Mouse (Mus musculus) myocyte (in vitro differentiated cells): ENCODE measurements around the gene Pimreg. TPM values are rescaled to one million over a fixed set of nuclear protein-coding genes. Genes with fewer than 3 reads are reported as not detected.

ENCODE experiments used
- H3K27me3 ChIP-seq: one replicate; pipeline ENCODE4 v1.6.1; 2011; ENCODE audit not compliant: control insufficient read depth, insufficient read depth, insufficient read length
- H3K36me3 ChIP-seq: one replicate; pipeline ENCODE4 v1.6.1; 2011; ENCODE audit not compliant: control insufficient read depth, insufficient read depth
- H3K4me2 ChIP-seq: one replicate; pipeline ENCODE4 v1.6.1; 2011; ENCODE audit warnings: low read depth, control low read depth
- H3K4me3 ChIP-seq: one replicate; pipeline ENCODE4 v1.5.1; 2011; ENCODE audit warnings: mild to moderate bottlenecking, control low read depth, moderate library complexity
- H3K79me2 ChIP-seq: one replicate; pipeline ENCODE4 v1.6.1; 2011; ENCODE audit not compliant: control insufficient read depth, insufficient read depth
- H3ac ChIP-seq: one replicate; pipeline ENCODE4 v1.6.1; 2011; ENCODE audit not compliant: control insufficient read depth, insufficient read length
- CEBPB ChIP-seq: IDR thresholded peaks from 2 replicates; pipeline ENCODE4 v1.6.1; 2011; ENCODE audit warnings: mild to moderate bottlenecking, moderate library complexity; ENCODE audit not compliant: poor library complexity, insufficient read depth, severe bottlenecking
- E2F4 ChIP-seq: IDR thresholded peaks from one replicate; pipeline ENCODE4 v1.6.1; 2011; ENCODE audit warnings: mild to moderate bottlenecking, control low read depth, moderate library complexity; ENCODE audit not compliant: insufficient read depth
- MAX ChIP-seq: IDR thresholded peaks from one replicate; pipeline ENCODE4 v1.6.1; 2011; ENCODE audit warnings: low read depth, mild to moderate bottlenecking, control low read depth
- MYOD1 ChIP-seq, 3 experiments: IDR thresholded peaks; one replicate each; pipeline ENCODE4 v1.6.1; 2011; ENCODE audit warnings: control low read depth in 2 of 3, low read depth in 2 of 3, mild to moderate bottlenecking in 2 of 3, moderate library complexity in 1 of 3; ENCODE audit not compliant: insufficient read length in 2 of 3, control insufficient read depth in 1 of 3
- MYOG ChIP-seq, 3 experiments: IDR thresholded peaks; one replicate each; pipeline ENCODE4 v1.6.1; 2011; ENCODE audit warnings: control low read depth in 2 of 3, low read depth in 2 of 3, mild to moderate bottlenecking in 2 of 3; ENCODE audit not compliant: insufficient read length in 2 of 3, control insufficient read depth in 1 of 3, insufficient read depth in 1 of 3
- POLR2A ChIP-seq: IDR thresholded peaks from one replicate; pipeline ENCODE4 v1.6.1; 2011; ENCODE audit warnings: low read depth, mild to moderate bottlenecking, control low read depth, moderate library complexity; ENCODE audit not compliant: insufficient read length
- POLR2AphosphoS2 ChIP-seq: IDR thresholded peaks from one replicate; pipeline ENCODE4 v1.6.1; 2011; ENCODE audit warnings: low read depth, control low read depth; ENCODE audit not compliant: insufficient read length
- REST ChIP-seq: IDR thresholded peaks from one replicate; pipeline ENCODE4 v1.6.1; 2011; ENCODE audit warnings: mild to moderate bottlenecking, control low read depth, moderate library complexity; ENCODE audit not compliant: insufficient read depth, insufficient read length
- SRF ChIP-seq: IDR thresholded peaks from one replicate; pipeline ENCODE4 v1.6.1; 2011; ENCODE audit warnings: low read depth; ENCODE audit not compliant: control insufficient read depth, insufficient read length
- TCF12 ChIP-seq: IDR thresholded peaks from one replicate; pipeline ENCODE4 v1.6.1; 2011; ENCODE audit warnings: mild to moderate bottlenecking, control low read depth; ENCODE audit not compliant: poor library complexity, insufficient read depth, severe bottlenecking
- TCF3 ChIP-seq: IDR thresholded peaks from one replicate; pipeline ENCODE4 v1.6.1; 2011; ENCODE audit warnings: low read depth, control low read depth; ENCODE audit not compliant: insufficient read length
- USF1 ChIP-seq: IDR thresholded peaks from one replicate; pipeline ENCODE4 v1.6.1; 2011; ENCODE audit warnings: low read depth, mild to moderate bottlenecking, control low read depth, moderate library complexity
- polyA plus RNA-seq: library from polyadenylated mRNA; unstranded; fragments of >200 nt; fragmentation: generic; extraction: Trizol; gene quantifications from one replicate; pipeline ENCODE4 v1.2.1, GENCODE M21; 2012; ENCODE audit warnings: missing spikeins

Pimreg gene
- polyA plus RNA-seq, 1 experiment, result 77.9 TPM

- Histone ChIP-seq H3K4me2 (no peak overlapping the region), H3K4me3 (no peak overlapping the region), H3K27me3 (no peaks in the 10 kb centered on the region), H3K36me3 (no peaks in the 10 kb centered on the region), H3K79me2 (no peaks in the 10 kb centered on the region), H3ac (no peak overlapping the region)
- no peak for TF ChIP-seq MYOG (IDR thresholded peaks at IDR 0.05; ENCODE audit: control insufficient read depth in 1 of 3, insufficient read depth in 1 of 3, insufficient read length in 2 of 3, low read depth in 2 of 3)
Measured at GRCm38 (mm10) chr11:72078647-72079046, 36.8 kb downstream of the Pimreg start.

- no peaks in the 10 kb centered on the region for H3K36me3 ChIP-seq
- TF ChIP-seq E2F4 (no peak), TCF3 (no peak), MYOD1 (IDR thresholded peaks at IDR 0.05; ENCODE audit: control insufficient read depth in 1 of 3, insufficient read length in 2 of 3, low read depth in 2 of 3) (no peak)
- H3K79me2 ChIP-seq, result no peaks in the 10 kb centered on the region
- H3K4me2 ChIP-seq, result no peak overlapping the region
- no peaks in the 10 kb centered on the region for H3K27me3 ChIP-seq
- H3K4me3 ChIP-seq, result no peak overlapping the region
- H3ac ChIP-seq, result no peak overlapping the region
Measured at GRCm38 (mm10) chr11:72080461-72080860, 38.6 kb downstream of the Pimreg start.

GRCm38 (mm10) chr11:72082601-72083000 is 40.8 kb downstream of the Pimreg start:
- Histone ChIP-seq H3ac (no peak overlapping the region), H3K27me3 (no peaks in the 10 kb centered on the region), H3K79me2 (no peaks in the 10 kb centered on the region), H3K36me3 (no peaks in the 10 kb centered on the region), H3K4me2 (no peak overlapping the region), H3K4me3 (no peak overlapping the region)
- TF ChIP-seq E2F4 (no peak), CEBPB (no peak), MYOD1 (IDR thresholded peaks at IDR 0.05; ENCODE audit: control insufficient read depth in 1 of 3, insufficient read length in 2 of 3, low read depth in 2 of 3) (no peak), POLR2A (no peak), MYOG (IDR thresholded peaks at IDR 0.05; ENCODE audit: control insufficient read depth in 1 of 3, insufficient read depth in 1 of 3, insufficient read length in 2 of 3, low read depth in 2 of 3) (no peak)

- Histone ChIP-seq H3K4me2 (no peak overlapping the region), H3ac (no peak overlapping the region), H3K27me3 (no peaks in the 10 kb centered on the region), H3K79me2 (no peaks in the 10 kb centered on the region), H3K4me3 (no peak overlapping the region), H3K36me3 (no peaks in the 10 kb centered on the region)
- TF ChIP-seq MYOD1 (IDR thresholded peaks at IDR 0.05; ENCODE audit: control insufficient read depth in 1 of 3, insufficient read length in 2 of 3, low read depth in 2 of 3) (no peak), SRF (no peak), MYOG (IDR thresholded peaks at IDR 0.05; ENCODE audit: control insufficient read depth in 1 of 3, insufficient read depth in 1 of 3, insufficient read length in 2 of 3, low read depth in 2 of 3) (no peak), MAX (no peak), USF1 (no peak), TCF3 (no peak), TCF12 (no peak), CEBPB (no peak), E2F4 (no peak), REST (no peak), POLR2AphosphoS2 (no peak), POLR2A (no peak)
Measured at GRCm38 (mm10) chr11:72084337-72084736, 42.5 kb downstream of the Pimreg start.

GRCm38 (mm10) chr11:72086251-72087046 is 44.6 kb downstream of the Pimreg start:
- Histone ChIP-seq H3K36me3 (no peaks in the 10 kb centered on the region), H3ac (no peak overlapping the region)
- TF ChIP-seq USF1, result no peak
- TF ChIP-seq REST, result no peak
- no peak for TF ChIP-seq E2F4
- no peak for TF ChIP-seq POLR2AphosphoS2
- TF ChIP-seq MYOG (IDR thresholded peaks at IDR 0.05; ENCODE audit: control insufficient read depth in 1 of 3, insufficient read depth in 1 of 3, insufficient read length in 2 of 3, low read depth in 2 of 3), result peak; percentile 78 to 93 (median 81)
- TF ChIP-seq TCF12, result peak; percentile 57
- TF ChIP-seq MYOD1 (IDR thresholded peaks at IDR 0.05; ENCODE audit: control insufficient read depth in 1 of 3, insufficient read length in 2 of 3, low read depth in 2 of 3), result peak; percentile 58 to 94 (median 90)

More at GRCm38 (mm10) chr11:72086251-72087046, 44.6 kb downstream of the Pimreg start:
- Histone ChIP-seq H3K4me3 (no peak overlapping the region), H3K27me3 (no peaks in the 10 kb centered on the region), H3K79me2 (no peaks in the 10 kb centered on the region), H3K4me2 (peak overlapping the region; percentile 36)
